Mouse (Mus musculus): ENCODE measurements around the gene Ap4e1.
A peak's percentile ranks its signal among the peaks of the same experiment; 100 is the strongest.

GRCm38 (mm10) chr2:127006634-127007370 lies 1.7 kb upstream of the Ap4e1 start:
- TF ChIP-seq CTCF (IDR thresholded peaks at IDR 0.05; ENCODE audit: low read depth) (peak; percentile 64), EP300 (IDR thresholded peaks at IDR 0.05; ENCODE audit: low read depth) (no peak)

Data from liver, embryonic 14.5 days (tissue).